ENCODE assay signal across 21 mouse cellular contexts in genomic region chr11:4761991-4762390, GRCm38 (mm10). TPM values are rescaled to one million over a fixed set of nuclear protein-coding genes. Genes with fewer than 3 reads are reported as not detected.
A peak's percentile ranks its signal among the peaks of the same experiment; 100 is the strongest.
DNase-seq lines count a peak whose midpoint lies in the region; ATAC-seq lines count a peak whose summit lies in the region.
"Had no signal": no experiment of that assay in that cellular context is flagged by ENCODE, and none has a peak within 500 bp of the region (broad histone marks: within the 10 kb centered on the region; RNA-seq: fewer than 3 reads in every experiment).

No protein-coding gene starts in this region.

- H3K27me3 ChIP-seq in neural tube, embryonic 12.5 days (replicated peaks) = peaks cover 3% of the 10 kb centered on the region; the same call in 1 of the 2 replicates
- H3K27me3 ChIP-seq in forebrain, embryonic 16.5 days (replicated peaks; ENCODE audit: control insufficient read depth, insufficient read depth, low read length) = no peaks in the 10 kb centered on the region
- no peaks in the 10 kb centered on the region for H3K27me3 ChIP-seq in midbrain, embryonic 12.5 days
- H3K27me3 ChIP-seq in neural tube, embryonic 15.5 days (replicated peaks) = no peaks in the 10 kb centered on the region
- H3K27me3 ChIP-seq in embryonic facial prominence, embryonic 10.5 days (replicated peaks; ENCODE audit: low read depth, poor library complexity, severe bottlenecking) = peaks cover 34% of the 10 kb centered on the region
- H3K27me3 ChIP-seq: Patski had no signal

- no peaks in the 10 kb centered on the region for H3K9me3 ChIP-seq in neural tube, embryonic 12.5 days
- no peaks in the 10 kb centered on the region for H3K9me3 ChIP-seq in forebrain, embryonic 16.5 days (ENCODE audit: control insufficient read depth, low read length)
- H3K9me3 ChIP-seq in midbrain, embryonic 12.5 days = no peaks in the 10 kb centered on the region
- no peaks in the 10 kb centered on the region for H3K9me3 ChIP-seq in neural tube, embryonic 15.5 days (replicated peaks)
- no peaks in the 10 kb centered on the region for H3K9me3 ChIP-seq in embryonic facial prominence, embryonic 10.5 days
- H3K9me3 ChIP-seq: heart, embryonic 10.5 days; liver, embryonic 15.5 days had no signal

- no peak overlapping the region for H3K4me3 ChIP-seq in neural tube, embryonic 12.5 days
- H3K4me3 ChIP-seq in forebrain, embryonic 16.5 days (replicated peaks; ENCODE audit: low read length) = no peak overlapping the region
- no peak overlapping the region for H3K4me3 ChIP-seq in midbrain, embryonic 12.5 days
- H3K4me3 ChIP-seq in neural tube, embryonic 15.5 days (replicated peaks) = no peak overlapping the region
- no peak overlapping the region for H3K4me3 ChIP-seq in embryonic facial prominence, embryonic 10.5 days
- H3K4me3 ChIP-seq: heart, embryonic 10.5 days; liver, embryonic 15.5 days had no signal

- H3K4me1 ChIP-seq in neural tube, embryonic 12.5 days = peaks cover 42% of the 10 kb centered on the region
- H3K4me1 ChIP-seq in forebrain, embryonic 16.5 days (replicated peaks; ENCODE audit: control insufficient read depth, insufficient read depth, low read length) = peaks cover 13% of the 10 kb centered on the region
- peaks cover 28% of the 10 kb centered on the region for H3K4me1 ChIP-seq in midbrain, embryonic 12.5 days
- H3K4me1 ChIP-seq in neural tube, embryonic 15.5 days = peaks cover 37% of the 10 kb centered on the region
- 0 out of 2 replicates have a peak, but pooled peaks cover 7% of the 10 kb centered on the region for H3K4me1 ChIP-seq in embryonic facial prominence, embryonic 10.5 days
- H3K4me1 ChIP-seq: liver, embryonic 15.5 days had no signal

- DNase-seq in neural tube, embryonic 10.5 days (ENCODE audit: extremely low spot score, low spot score) = no peak
- DNase-seq in embryonic facial prominence, embryonic 10.5 days (ENCODE audit: low spot score) = no peak
- DNase-seq in left cerebral cortex, adult 11 months (ENCODE audit: low spot score) = no peak
- DNase-seq in urinary bladder, adult 2 months (ENCODE audit: low spot score) = no peak
- DNase-seq: B cell, adult 2 months; cerebellum, adult 11 months; cerebellum, postnatal 14 days; embryo, embryonic 11 days; gastrocnemius, postnatal 14 days; heart, postnatal 10 days; kidney, adult 9 months; kidney, postnatal 4 days; lung, postnatal 14 days had no signal

- H3K36me3 ChIP-seq in neural tube, embryonic 12.5 days = 0 out of 2 replicates have a peak, but pooled peaks cover 2% of the 10 kb centered on the region
- no peaks in the 10 kb centered on the region for H3K36me3 ChIP-seq in forebrain, embryonic 16.5 days (ENCODE audit: control insufficient read depth, insufficient read depth)
- 0 out of 2 replicates have a peak, but pooled peaks cover 3% of the 10 kb centered on the region for H3K36me3 ChIP-seq in midbrain, embryonic 12.5 days
- 0 out of 2 replicates have a peak, but pooled peaks cover under 1% of the 10 kb centered on the region for H3K36me3 ChIP-seq in neural tube, embryonic 15.5 days
- H3K36me3 ChIP-seq in embryonic facial prominence, embryonic 10.5 days (replicated peaks) = peaks cover 5% of the 10 kb centered on the region; the same call in 1 of the 2 replicates
- H3K36me3 ChIP-seq: heart, embryonic 10.5 days; liver, embryonic 15.5 days had no signal

- H3K9ac ChIP-seq in neural tube, embryonic 12.5 days = no peak overlapping the region
- no peak overlapping the region for H3K9ac ChIP-seq in forebrain, embryonic 16.5 days (replicated peaks; ENCODE audit: low read depth, low read length)
- no peak overlapping the region for H3K9ac ChIP-seq in midbrain, embryonic 12.5 days (replicated peaks)
- no peak overlapping the region for H3K9ac ChIP-seq in neural tube, embryonic 15.5 days (replicated peaks)
- H3K9ac ChIP-seq: liver, embryonic 15.5 days had no signal

- WGBS in neural tube, embryonic 12.5 days = 11% methylated on average over 6 of the region's 6 CpGs
- 16% methylated on average over 6 of the region's 6 CpGs for WGBS in forebrain, embryonic 16.5 days
- 8% methylated on average over 6 of the region's 6 CpGs for WGBS in midbrain, embryonic 12.5 days
- WGBS in neural tube, embryonic 15.5 days = 9% methylated on average over 6 of the region's 6 CpGs
- WGBS in embryonic facial prominence, embryonic 10.5 days = 6% methylated on average over 6 of the region's 6 CpGs

- H3K27ac ChIP-seq in neural tube, embryonic 12.5 days = 0 out of 2 replicates have a peak overlapping the region, but pooled peaks have one; percentile 3
- peak overlapping the region; percentile 8; the same call in 1 of the 2 replicates for H3K27ac ChIP-seq in forebrain, embryonic 16.5 days (ENCODE audit: low read length)
- peak overlapping the region; percentile 82 for H3K27ac ChIP-seq in midbrain, embryonic 12.5 days (replicated peaks)
- peak overlapping the region; percentile 10; the same call in 1 of the 2 replicates for H3K27ac ChIP-seq in neural tube, embryonic 15.5 days (replicated peaks)
- H3K27ac ChIP-seq in embryonic facial prominence, embryonic 10.5 days (replicated peaks) = no peak overlapping the region
- H3K27ac ChIP-seq: heart, embryonic 10.5 days; liver, embryonic 15.5 days had no signal

- no peak overlapping the region for H3K4me2 ChIP-seq in neural tube, embryonic 12.5 days (replicated peaks)
- H3K4me2 ChIP-seq in forebrain, embryonic 16.5 days (ENCODE audit: low read length) = no peak overlapping the region
- no peak overlapping the region for H3K4me2 ChIP-seq in midbrain, embryonic 12.5 days (replicated peaks)
- no peak overlapping the region for H3K4me2 ChIP-seq in neural tube, embryonic 15.5 days
- H3K4me2 ChIP-seq: liver, embryonic 15.5 days had no signal

- no peak for ATAC-seq in neural tube, embryonic 12.5 days (ENCODE audit: low FRiP score, low read depth)
- peak; percentile 41; the same call in 1 of the 2 replicates for ATAC-seq in forebrain, embryonic 16.5 days
- ATAC-seq in midbrain, embryonic 12.5 days (ENCODE audit: low FRiP score, low read depth) = peak; percentile 41; the same call in 1 of the 2 replicates
- no peak for ATAC-seq in neural tube, embryonic 15.5 days (ENCODE audit: low FRiP score)
- ATAC-seq: inflammation-experienced regulatory T-cells, adult 6 months; Patski had no signal

RNA-seq across cellular contexts. Expression of gene Cabp7, which starts 15.4 kb away (rescaled TPM):
- polyA plus RNA-seq in neural tube, embryonic 12.5 days (2016; fragmentation: Nextera tagmentation; extraction: Ambion mirVana) = 5.1 TPM in 2 replicates
- polyA plus RNA-seq in forebrain, embryonic 16.5 days (2015; fragmentation: Nextera tagmentation; extraction: Ambion mirVana) = 1.5 and 1.6 TPM in 2 replicates
- 0.59 and 0.67 TPM in 2 replicates for polyA plus RNA-seq in midbrain, embryonic 12.5 days (2016; fragmentation: Nextera tagmentation; extraction: Ambion mirVana)
- polyA plus RNA-seq in neural tube, embryonic 15.5 days (2015; fragmentation: Nextera tagmentation; extraction: Ambion mirVana) = 2.9 and 4.2 TPM in 2 replicates
- 0.19 and 0.57 TPM in 2 replicates for polyA plus RNA-seq in embryonic facial prominence, embryonic 10.5 days (2016; fragmentation: Nextera tagmentation; extraction: Ambion mirVana)
- 0.46 and 0.65 TPM in 2 replicates for polyA plus RNA-seq in urinary bladder, adult 2 months (2012; rRNA removed)

RNA-seq across cellular contexts. Expression of gene Zmat5, which starts 57.5 kb away (rescaled TPM):
- polyA plus RNA-seq in neural tube, embryonic 12.5 days (2016; fragmentation: Nextera tagmentation; extraction: Ambion mirVana) = 79.2 and 82.7 TPM in 2 replicates
- polyA plus RNA-seq in forebrain, embryonic 16.5 days (2015; fragmentation: Nextera tagmentation; extraction: Ambion mirVana) = 70.2 and 75.5 TPM in 2 replicates
- 69.2 and 81.5 TPM in 2 replicates for polyA plus RNA-seq in midbrain, embryonic 12.5 days (2016; fragmentation: Nextera tagmentation; extraction: Ambion mirVana)
- 60.9 and 65.3 TPM in 2 replicates for polyA plus RNA-seq in neural tube, embryonic 15.5 days (2015; fragmentation: Nextera tagmentation; extraction: Ambion mirVana)
- 75.4 and 82.4 TPM in 2 replicates for polyA plus RNA-seq in embryonic facial prominence, embryonic 10.5 days (2016; fragmentation: Nextera tagmentation; extraction: Ambion mirVana)
- 64.8 and 77.0 TPM in 2 replicates for polyA plus RNA-seq in urinary bladder, adult 2 months (2012; rRNA removed)

RNA-seq across cellular contexts. Expression of gene Uqcr10, which starts 57.8 kb away (rescaled TPM):
- 518 and 541 TPM in 2 replicates for polyA plus RNA-seq in neural tube, embryonic 12.5 days (2016; fragmentation: Nextera tagmentation; extraction: Ambion mirVana)
- 487 and 509 TPM in 2 replicates for polyA plus RNA-seq in forebrain, embryonic 16.5 days (2015; fragmentation: Nextera tagmentation; extraction: Ambion mirVana)
- polyA plus RNA-seq in midbrain, embryonic 12.5 days (2016; fragmentation: Nextera tagmentation; extraction: Ambion mirVana) = 525 and 530 TPM in 2 replicates
- polyA plus RNA-seq in neural tube, embryonic 15.5 days (2015; fragmentation: Nextera tagmentation; extraction: Ambion mirVana) = 722 and 793 TPM in 2 replicates
- polyA plus RNA-seq in embryonic facial prominence, embryonic 10.5 days (2016; fragmentation: Nextera tagmentation; extraction: Ambion mirVana) = 661 and 685 TPM in 2 replicates
- polyA plus RNA-seq in urinary bladder, adult 2 months (2012; rRNA removed) = 1,105 and 1,175 TPM in 2 replicates

Comparison
In these comparisons a context has a peak if more than half of its experiments do, and no peak if none do; other contexts are left out.
1. ATAC-seq: peak in forebrain, embryonic 16.5 days (single experiment) and midbrain, embryonic 12.5 days (single experiment); none in neural tube, embryonic 12.5 days (single experiment) and neural tube, embryonic 15.5 days (single experiment).